Mouse (Mus musculus): ENCODE data around the gene Vmn2r36.
"Not testable (repeated sequence)": the region's sequence is repeated elsewhere in the genome, so short reads cannot be mapped to it uniquely, and the experiment has no call there.

The Vmn2r36 gene

GRCm38 (mm10) chr7:7902395-7902794 lies at the start of gene Vmn2r36:
Gene Vmn2r36, minus strand, starts transcription at chr7:7902495.
- CTCF ChIA-PET, POLR2A ChIA-PET: not testable (repeated sequence)

All from embryonic stem cell, embryonic (primary cell).